Mouse (Mus musculus) bone marrow, adult 2 months (tissue): ENCODE data around the gene Gm17268. TPM values are rescaled to one million over a fixed set of nuclear protein-coding genes. Genes with fewer than 3 reads are reported as not detected.
A peak's percentile ranks its signal among the peaks of the same experiment; 100 is the strongest.

Source experiments
- H3K27ac ChIP-seq: fragments of 200-500 bp; 2 replicates; pipeline ENCODE4 v1.5.1; 2012; ENCODE audit warnings: low read depth, mild to moderate bottlenecking, control low read depth, inconsistent platforms, low read length; ENCODE audit not compliant: control insufficient read depth, poor library complexity, insufficient read depth
- H3K4me1 ChIP-seq: fragments of 200-500 bp; 2 replicates; pipeline ENCODE4 v1.6.1; 2011; ENCODE audit warnings: low read length; ENCODE audit not compliant: control insufficient read depth, insufficient read depth
- H3K4me3 ChIP-seq: fragments of 200-500 bp; replicated peaks from 2 replicates; pipeline ENCODE3; 2011; ENCODE audit warnings: mild to moderate bottlenecking, low read depth, low read length, control low read depth; ENCODE audit not compliant: control insufficient read depth
- CTCF ChIP-seq: fragments of 200-500 bp; IDR thresholded peaks from 2 replicates; pipeline ENCODE4 v1.5.1; 2011; ENCODE audit warnings: low read length, control low read depth; ENCODE audit not compliant: control insufficient read depth, insufficient read depth
- POLR2A ChIP-seq: fragments of 200-500 bp; IDR thresholded peaks from 2 replicates; pipeline ENCODE4 v1.6.1; 2011; ENCODE audit warnings: low read depth, mild to moderate bottlenecking, control low read depth, low read length, borderline replicate concordance; ENCODE audit not compliant: control insufficient read depth
- WGBS: fragments of 180-500 bp; shearing (Covaris S2); methylation state at CpG from one replicate; pipeline ENCODE4 v1.1.7; 2018; 5-methylcytosine and 5-hydroxymethylcytosine counted together
- polyA plus RNA-seq: library from polyadenylated mRNA; stranded (reverse); fragments of >200 nt; gene quantifications from 2 replicates; pipeline ENCODE4 v1.2.4, GENCODE M21; 2011; ENCODE audit warnings: low replicate concordance; ENCODE audit not compliant: missing spikeins, insufficient read depth, insufficient read length

The Gm17268 gene
- polyA plus RNA-seq, 1 experiment: not detected

- no peaks in the 10 kb centered on the region for H3K4me1 ChIP-seq
- TF ChIP-seq POLR2A: no peak
- H3K4me3 ChIP-seq: no peak overlapping the region
- 80% methylated on average over 7 of the region's 7 CpGs for WGBS
- no peak overlapping the region for H3K27ac ChIP-seq
These were observed 28.7 kb upstream of the Gm17268 start for GRCm38 (mm10) chr11:82066953-82067571.

- 57% methylated on average over 2 of the region's 2 CpGs for WGBS
- Histone ChIP-seq H3K4me3 (no peak overlapping the region), H3K4me1 (no peaks in the 10 kb centered on the region), H3K27ac (no peak overlapping the region)
- no peak for TF ChIP-seq POLR2A
- no peak for TF ChIP-seq CTCF
These were observed 25.1 kb upstream of the Gm17268 start for GRCm38 (mm10) chr11:82063454-82063853.

- 56% methylated on average over 3 of the region's 3 CpGs for WGBS
- H3K4me1 ChIP-seq: no peaks in the 10 kb centered on the region
- no peak overlapping the region for H3K27ac ChIP-seq
- no peak for TF ChIP-seq POLR2A
- TF ChIP-seq CTCF: no peak
- no peak overlapping the region for H3K4me3 ChIP-seq
These were observed 23.9 kb upstream of the Gm17268 start for GRCm38 (mm10) chr11:82062226-82062625.

- 78% methylated on average over 6 of the region's 6 CpGs for WGBS
- no peak for TF ChIP-seq CTCF
- no peak for TF ChIP-seq POLR2A
- H3K27ac ChIP-seq: no peak within 1 kb of the TSS
- no peaks in the 10 kb centered on the region for H3K4me1 ChIP-seq
- H3K4me3 ChIP-seq: no peak within 1 kb of the TSS
These were observed 19.3 kb upstream of the Gm17268 start, which contains the start of gene Ccl11 for GRCm38 (mm10) chr11:82057646-82058045. TSS of gene Ccl11 (plus strand) at chr11:82057823.

- 86% methylated on average over 7 of the region's 7 CpGs for WGBS
- Histone ChIP-seq H3K4me3 (no peak overlapping the region), H3K4me1 (no peaks in the 10 kb centered on the region), H3K27ac (no peak overlapping the region)
- TF ChIP-seq CTCF: no peak
- no peak for TF ChIP-seq POLR2A
These were observed 15.5 kb upstream of the Gm17268 start for GRCm38 (mm10) chr11:82053849-82054248.

GRCm38 (mm10) chr11:82047746-82048415 is 9.5 kb upstream of the Gm17268 start:
- Histone ChIP-seq H3K27ac (no peak overlapping the region), H3K4me3 (no peak overlapping the region), H3K4me1 (no peaks in the 10 kb centered on the region)
- WGBS: 39% methylated on average over 6 of the region's 6 CpGs
- TF ChIP-seq POLR2A (no peak), CTCF (peak; percentile 33; the same call in 1 of the 2 replicates)

GRCm38 (mm10) chr11:82045471-82045870 is 7.1 kb upstream of the Gm17268 start, which contains the start of gene Ccl7:
TSS of gene Ccl7 (plus strand) at chr11:82045712.
- WGBS: 76% methylated on average over 3 of the region's 3 CpGs
- Histone ChIP-seq H3K4me3 (no peak within 1 kb of the TSS), H3K4me1 (no peaks in the 10 kb centered on the region; the same call in 1 of the 2 replicates)

GRCm38 (mm10) chr11:82041671-82042080 is 3.3 kb upstream of the Gm17268 start:
- TF ChIP-seq POLR2A: no peak
- TF ChIP-seq CTCF: no peak
- WGBS: 20% methylated on average over 4 of the region's 4 CpGs
- Histone ChIP-seq H3K4me3 (no peak overlapping the region), H3K27ac (no peak overlapping the region), H3K4me1 (no peaks in the 10 kb centered on the region; the same call in 1 of the 2 replicates)

More at GRCm38 (mm10) chr11:82045471-82045870, 7.1 kb upstream of the Gm17268 start, which contains the start of gene Ccl7:
- no peak for TF ChIP-seq POLR2A
- no peak for TF ChIP-seq CTCF
- no peak within 1 kb of the TSS for H3K27ac ChIP-seq
